Mouse (Mus musculus) cortical plate, adult 2 months (tissue): ENCODE data around the gene Tk2. TPM values are rescaled to one million over a fixed set of nuclear protein-coding genes. Genes with fewer than 3 reads are reported as not detected.
A peak's percentile ranks its signal among the peaks of the same experiment; 100 is the strongest.

Source experiments
- H3K27ac ChIP-seq: fragments of 200-500 bp; 2 replicates; pipeline ENCODE4 v1.5.1; 2012; ENCODE audit warnings: low read length, control low read depth, inconsistent platforms; ENCODE audit not compliant: insufficient read depth
- H3K4me1 ChIP-seq: fragments of 200-500 bp; 2 replicates; pipeline ENCODE4 v1.6.1; 2011; ENCODE audit warnings: low read length; ENCODE audit not compliant: control insufficient read depth, insufficient read depth
- H3K4me3 ChIP-seq: fragments of 200-500 bp; 2 replicates; pipeline ENCODE4 v1.5.1; 2011; ENCODE audit warnings: mild to moderate bottlenecking, low read length, control low read depth; ENCODE audit not compliant: insufficient read depth
- CTCF ChIP-seq: fragments of 200-500 bp; IDR thresholded peaks from 2 replicates; pipeline ENCODE4 v1.5.1; 2011; ENCODE audit warnings: mild to moderate bottlenecking, control low read depth, low read length; ENCODE audit not compliant: insufficient read depth; ENCODE audit errors: extremely low read depth
- POLR2A ChIP-seq: fragments of 200-500 bp; IDR thresholded peaks from 2 replicates; pipeline ENCODE4 v1.6.1; 2011; ENCODE audit warnings: mild to moderate bottlenecking, low read length, control low read depth; ENCODE audit not compliant: insufficient read depth; ENCODE audit errors: extremely low read depth
- polyA plus RNA-seq: library from polyadenylated mRNA; depleted of rRNA; stranded (reverse); fragments of >200 nt; gene quantifications from 2 replicates; pipeline ENCODE4 v1.2.3, GENCODE M21; 2012

Tk2 gene
- polyA plus RNA-seq, 1 experiment, result 46.7 TPM

GRCm38 (mm10) chr8:104249442-104249996, 1.2 kb upstream of the Tk2 start:
- no peak overlapping the region for H3K4me3 ChIP-seq
- no peaks in the 10 kb centered on the region; the same call in 1 of the 2 replicates for H3K4me1 ChIP-seq
- no peak overlapping the region for H3K27ac ChIP-seq
- no peak for TF ChIP-seq POLR2A
- TF ChIP-seq CTCF, result no peak

- peak overlapping the region; percentile 69 for H3K4me3 ChIP-seq
- no peaks in the 10 kb centered on the region; the same call in 1 of the 2 replicates for H3K4me1 ChIP-seq
- TF ChIP-seq POLR2A, result no peak
- no peak for TF ChIP-seq CTCF
- no peak overlapping the region for H3K27ac ChIP-seq
Measured at GRCm38 (mm10) chr8:104247908-104248275, 466 bp downstream of the Tk2 start.

- no peak for TF ChIP-seq POLR2A
- no peak for TF ChIP-seq CTCF
- Histone ChIP-seq H3K4me3 (peak overlapping the region; percentile 69), H3K27ac (no peak overlapping the region), H3K4me1 (no peaks in the 10 kb centered on the region; the same call in 1 of the 2 replicates)
Measured at GRCm38 (mm10) chr8:104247054-104247907, 1.1 kb downstream of the Tk2 start.

DNA sequence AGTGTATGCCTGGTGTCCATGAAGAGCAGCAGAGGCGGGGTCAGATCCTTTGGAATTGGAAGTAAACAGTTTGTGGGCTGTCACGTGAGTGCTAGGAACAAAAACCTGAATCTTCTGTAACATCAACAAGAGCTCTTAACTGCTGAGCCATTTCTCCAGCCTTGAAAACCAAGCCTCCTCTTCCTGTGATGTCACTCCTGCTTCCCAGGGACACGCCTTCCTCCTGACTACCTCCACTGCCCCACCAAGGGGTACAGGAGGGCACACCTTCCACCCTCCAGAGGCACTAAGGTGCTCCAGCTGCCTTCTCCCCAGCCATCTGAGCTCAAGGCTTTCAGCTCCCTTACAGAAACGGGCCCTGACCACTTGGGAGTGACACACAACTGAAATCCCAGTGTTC, 1.7 kb downstream of the Tk2 start:
- H3K4me3 ChIP-seq, result no peak overlapping the region
- no peak overlapping the region for H3K27ac ChIP-seq
- TF ChIP-seq CTCF (no peak), POLR2A (no peak)
- no peaks in the 10 kb centered on the region; the same call in 1 of the 2 replicates for H3K4me1 ChIP-seq

- Histone ChIP-seq H3K27ac (no peak overlapping the region), H3K4me1 (no peaks in the 10 kb centered on the region), H3K4me3 (no peak overlapping the region)
- TF ChIP-seq POLR2A, result no peak
- no peak for TF ChIP-seq CTCF
Measured at GRCm38 (mm10) chr8:104242038-104242644, 6.2 kb downstream of the Tk2 start.

DNA sequence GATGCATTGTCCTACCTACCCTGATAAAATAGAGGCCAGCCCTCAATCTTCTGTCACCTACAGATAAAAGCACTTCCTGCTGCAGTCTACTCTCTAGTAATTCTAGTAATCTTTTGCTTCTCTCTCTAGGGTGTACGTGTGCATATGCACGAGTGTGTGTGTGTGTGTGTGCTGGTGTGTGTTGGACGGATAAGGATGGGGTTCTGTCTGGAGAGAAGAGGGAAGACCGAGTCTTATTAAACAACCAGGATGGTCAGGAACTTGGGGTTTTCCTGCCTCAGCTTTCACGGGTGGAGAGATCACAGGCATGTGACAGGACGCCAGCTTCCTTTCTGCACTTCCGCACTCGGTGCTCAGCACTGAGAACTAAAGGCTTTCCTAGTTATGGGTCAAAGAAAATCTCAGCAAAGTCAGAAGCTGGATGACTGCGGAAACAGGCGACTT, 8.9 kb downstream of the Tk2 start:
- Histone ChIP-seq H3K27ac (no peak overlapping the region), H3K4me1 (no peaks in the 10 kb centered on the region), H3K4me3 (no peak overlapping the region)
- no peak for TF ChIP-seq CTCF
- no peak for TF ChIP-seq POLR2A

GRCm38 (mm10) chr8:104234573-104234972, 13.8 kb downstream of the Tk2 start:
- Histone ChIP-seq H3K27ac (no peak overlapping the region), H3K4me3 (no peak overlapping the region), H3K4me1 (no peaks in the 10 kb centered on the region)
- TF ChIP-seq CTCF (0 out of 2 replicates have a peak, but pooled peaks have one; percentile 28), POLR2A (no peak)

DNA sequence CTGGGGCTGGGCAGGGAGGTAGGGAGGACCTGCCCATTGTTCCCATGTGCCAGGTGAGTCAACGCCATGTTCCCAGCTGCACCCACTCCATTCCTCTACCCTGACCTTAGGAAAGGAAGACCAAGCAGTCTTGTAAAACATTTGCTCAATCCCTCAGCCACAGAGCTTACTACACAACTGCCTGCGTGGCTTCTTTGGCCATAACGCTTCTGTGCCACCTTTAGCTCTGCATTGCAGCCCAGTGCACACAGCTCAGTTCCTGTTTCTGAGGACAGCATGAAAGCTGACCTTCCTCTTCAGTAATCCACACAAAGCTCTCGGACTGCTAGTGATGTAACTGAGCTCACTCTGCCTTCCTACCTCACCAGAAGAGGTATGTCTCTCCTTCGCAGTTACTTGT, 15.4 kb downstream of the Tk2 start:
- Histone ChIP-seq H3K4me3 (no peak overlapping the region), H3K4me1 (no peaks in the 10 kb centered on the region), H3K27ac (no peak overlapping the region)
- no peak for TF ChIP-seq POLR2A
- TF ChIP-seq CTCF, result no peak

DNA sequence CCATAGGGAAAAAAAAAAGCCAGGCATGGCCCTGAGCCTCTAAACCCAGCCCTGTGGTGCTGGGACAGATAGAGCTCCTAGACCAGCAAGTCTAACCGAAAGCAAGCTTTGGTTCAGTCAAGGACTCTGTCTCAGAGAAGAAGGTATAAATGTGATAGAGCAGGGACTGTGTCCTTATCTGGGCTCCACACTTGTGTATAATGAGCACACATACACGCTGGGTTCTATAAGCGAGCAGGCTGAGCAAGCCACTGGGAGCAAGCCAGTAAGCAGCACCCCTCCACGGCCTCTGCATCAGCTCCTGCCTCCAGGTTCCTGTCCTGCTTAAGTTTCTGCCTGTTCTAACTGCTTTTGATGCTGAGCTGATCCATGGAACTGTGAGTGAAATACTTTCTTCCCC, 16.3 kb downstream of the Tk2 start:
- Histone ChIP-seq H3K4me1 (no peaks in the 10 kb centered on the region), H3K4me3 (no peak overlapping the region), H3K27ac (no peak overlapping the region)
- TF ChIP-seq POLR2A, result no peak
- no peak for TF ChIP-seq CTCF

DNA sequence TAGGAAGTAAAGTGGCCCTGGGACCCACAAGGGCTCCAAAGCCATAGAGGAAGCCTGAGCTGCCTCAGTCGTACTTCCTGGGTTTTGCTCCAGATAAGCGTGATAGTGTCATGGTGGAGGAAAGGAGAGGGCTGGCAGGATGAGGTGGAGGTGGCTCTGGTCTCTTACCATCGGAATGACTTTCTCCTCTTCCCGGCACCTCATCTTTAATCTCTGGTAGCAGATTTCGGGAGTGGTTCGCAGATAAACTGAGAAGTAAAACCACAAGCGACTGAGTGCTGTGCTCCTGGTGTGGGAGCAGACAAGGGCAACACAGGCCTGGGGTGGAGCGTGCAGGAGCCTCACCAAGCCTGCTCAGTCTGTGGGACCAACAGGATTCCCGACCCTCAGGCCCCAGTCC, 18.0 kb downstream of the Tk2 start:
- Histone ChIP-seq H3K4me3 (no peak overlapping the region), H3K4me1 (no peaks in the 10 kb centered on the region), H3K27ac (no peak overlapping the region)
- no peak for TF ChIP-seq POLR2A
- no peak for TF ChIP-seq CTCF
